Mouse (Mus musculus) A20 (cell line): ENCODE measurements at regions not wholly inside any gene's neighbourhood (a gene's known extent, or its start where the extent isn't known, plus 50 kb on each side); places are given as distances from the start of the nearest gene placed in this dataset.
A peak's percentile ranks its signal among the peaks of the same experiment; 100 is the strongest.

Source experiments
- DNase-seq: peaks from one replicate; pipeline ENCODE4 v3.0.0-alpha.2; 2011; ENCODE audit warnings: low read depth, low spot score

GRCm38 (mm10) chr5:28919296-28920063 lies 276.3 kb upstream of the Rnf32 start:
- no peak for DNase-seq

GRCm38 (mm10) chr5:28904500-28904899 lies 291.3 kb upstream of the Rnf32 start:
- no peak for DNase-seq

GRCm38 (mm10) chr5:28903805-28904320 lies 291.9 kb upstream of the Rnf32 start:
- DNase-seq: no peak

DNA sequence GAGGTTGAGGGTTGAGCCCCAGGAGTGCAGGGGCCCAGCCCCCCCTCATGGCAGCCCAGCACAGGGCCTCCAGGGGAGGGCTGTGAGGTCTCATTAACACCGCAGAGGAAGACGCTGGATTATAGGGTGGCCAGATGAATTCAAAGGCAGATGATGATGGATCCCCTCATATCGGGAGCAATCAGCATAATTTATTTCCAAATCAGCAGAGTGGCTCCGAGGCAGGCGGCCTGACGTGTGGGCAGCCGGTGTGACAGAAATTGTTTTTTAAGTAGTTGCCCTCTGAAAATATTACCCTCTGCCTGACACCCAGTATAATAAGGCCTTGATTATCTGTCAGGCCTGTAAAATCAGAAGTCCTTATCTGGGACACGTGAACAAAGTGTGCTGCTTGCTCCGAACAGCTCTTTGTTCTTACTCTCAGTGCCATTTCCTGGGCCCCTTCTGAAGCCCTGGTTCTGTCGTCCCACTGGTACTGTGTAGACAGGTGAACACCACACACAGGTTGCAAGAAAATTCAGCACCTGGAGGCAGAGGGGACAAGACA lies 303.0 kb upstream of the Rnf32 start:
- no peak for DNase-seq

DNA sequence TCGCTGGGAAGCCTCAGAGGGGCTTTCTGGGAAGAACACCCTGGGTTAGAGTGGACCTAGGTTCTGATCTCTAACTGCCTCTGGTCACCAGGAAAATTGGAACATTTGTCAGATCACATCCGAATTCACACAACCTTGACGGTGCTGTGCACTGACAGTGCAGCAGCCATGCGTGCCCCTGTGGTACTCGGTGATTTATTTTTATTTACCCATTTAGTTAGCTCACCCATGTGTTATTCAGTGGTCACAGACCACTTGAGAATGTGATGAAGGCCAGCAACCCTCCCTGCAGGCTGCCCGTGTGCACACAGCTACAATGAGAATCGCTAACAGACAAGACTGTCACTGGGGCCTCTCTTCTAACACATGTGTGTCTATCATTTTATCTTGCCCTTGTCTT lies 303.8 kb upstream of the Rnf32 start:
- no peak for DNase-seq

DNA sequence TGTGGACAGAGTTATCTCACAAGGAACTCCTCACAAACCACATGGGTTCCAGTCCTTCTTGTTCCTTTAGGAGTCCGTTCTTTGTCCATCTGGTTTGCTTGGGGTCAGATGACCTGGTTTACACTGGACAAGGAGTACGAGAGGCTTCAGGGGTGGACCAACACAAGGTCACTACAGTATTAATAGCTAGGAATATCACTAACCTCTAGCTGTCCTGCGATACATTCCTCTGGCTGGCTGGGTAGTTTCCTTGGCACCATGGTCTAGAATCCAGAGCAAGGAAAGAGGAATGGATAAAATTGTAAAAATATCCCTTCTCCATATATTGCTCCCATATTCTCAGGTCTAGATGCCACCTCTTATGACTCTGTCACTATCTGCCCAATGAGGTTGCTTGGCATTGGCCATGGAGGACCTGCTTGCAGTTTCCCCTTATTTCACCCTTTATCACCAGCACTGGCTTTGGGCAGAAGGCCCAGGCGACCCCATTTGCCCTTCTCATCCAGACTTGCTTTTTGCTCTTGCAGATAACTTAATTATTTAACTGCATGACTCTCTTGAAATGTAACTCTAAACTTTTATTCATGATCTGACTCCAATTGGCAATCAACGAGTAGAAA lies 310.9 kb upstream of the Rnf32 start:
- no peak for DNase-seq

DNA sequence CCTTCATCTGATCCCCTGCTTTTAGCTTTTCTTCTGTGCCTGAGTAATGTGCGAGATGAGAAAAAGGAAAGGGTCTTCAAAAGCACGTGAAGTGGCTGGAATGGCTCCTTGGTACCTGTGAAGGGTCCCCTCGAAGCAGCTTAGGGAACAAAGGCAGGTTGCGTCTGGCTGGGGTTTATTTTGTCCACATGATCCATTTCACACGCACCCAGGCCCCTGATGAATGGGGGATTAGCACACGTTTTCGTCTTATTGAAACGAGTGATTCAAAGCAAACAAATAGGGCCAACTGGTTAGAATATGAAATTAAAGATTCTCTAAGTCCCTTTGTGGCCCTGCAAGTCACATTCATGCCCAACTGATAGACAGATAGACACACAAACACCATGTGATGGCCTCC lies 319.6 kb upstream of the Rnf32 start:
- DNase-seq: no peak

GRCm38 (mm10) chr5:28873600-28874265 lies 322.1 kb upstream of the Rnf32 start:
- DNase-seq: no peak

GRCm38 (mm10) chr5:28859604-28860371 lies 336.0 kb upstream of the Rnf32 start:
- no peak for DNase-seq

- DNase-seq: no peak
Measured at GRCm38 (mm10) chr5:28838141-28838925, 357.5 kb upstream of the Rnf32 start.

DNA sequence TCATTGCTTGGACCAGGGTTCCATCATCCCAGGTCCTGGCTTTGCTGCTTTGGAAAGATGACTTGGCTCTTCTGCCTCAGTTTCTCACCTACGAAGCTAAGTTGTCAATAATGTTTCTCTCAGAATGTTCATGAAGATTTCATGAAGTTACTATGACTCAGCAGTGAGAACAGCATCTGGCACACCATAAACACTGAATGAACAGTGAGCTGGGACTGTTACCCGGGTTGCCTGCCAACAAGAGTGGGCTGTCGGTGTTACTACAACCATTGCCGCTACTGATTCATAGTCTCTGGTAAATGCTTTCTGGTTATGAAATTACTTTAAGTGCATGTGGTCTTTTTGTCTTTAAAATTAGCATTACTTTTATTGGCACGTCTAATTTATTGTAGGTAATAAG lies 352.0 kb upstream of the Shh start:
- DNase-seq: no peak

DNA sequence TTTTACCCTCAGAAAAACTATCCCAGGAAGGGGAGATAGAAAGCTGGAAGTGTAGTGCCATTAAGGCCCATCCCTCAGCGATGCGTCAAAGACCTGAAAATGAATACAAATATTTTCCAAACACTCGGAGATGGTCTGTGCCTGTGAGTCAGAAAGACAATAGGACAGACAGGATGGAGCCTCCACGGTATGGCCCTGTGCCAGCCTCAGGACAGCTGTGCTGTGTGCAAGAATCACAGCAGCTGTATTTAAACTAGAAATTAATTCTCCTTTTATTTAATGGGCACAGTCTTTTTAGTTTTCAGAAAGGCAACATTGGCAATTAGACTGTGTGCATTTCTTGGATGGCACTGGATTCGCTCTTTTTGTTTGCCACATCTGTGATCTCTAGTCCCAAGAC lies 340.9 kb upstream of the Shh start:
- DNase-seq: no peak

DNA sequence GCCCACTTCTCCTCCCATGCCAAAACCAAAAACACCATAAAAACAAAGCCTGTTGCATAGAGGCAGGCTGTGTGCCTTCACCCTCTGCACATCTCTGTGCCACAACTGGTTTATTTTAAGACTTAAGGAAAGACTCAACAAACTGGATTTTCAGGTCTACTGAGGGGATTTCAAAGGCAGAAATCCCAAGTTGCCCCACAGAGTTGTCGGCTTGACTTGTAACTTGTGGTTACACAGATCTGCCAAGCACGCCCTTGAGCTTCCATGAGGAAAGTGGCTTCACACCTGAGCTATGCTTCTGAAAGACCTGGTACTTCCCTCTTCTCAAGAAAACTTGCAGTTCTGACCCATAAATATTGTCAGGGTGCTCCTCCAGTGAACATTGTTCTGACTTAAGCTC lies 332.4 kb upstream of the Shh start:
- no peak for DNase-seq

DNA sequence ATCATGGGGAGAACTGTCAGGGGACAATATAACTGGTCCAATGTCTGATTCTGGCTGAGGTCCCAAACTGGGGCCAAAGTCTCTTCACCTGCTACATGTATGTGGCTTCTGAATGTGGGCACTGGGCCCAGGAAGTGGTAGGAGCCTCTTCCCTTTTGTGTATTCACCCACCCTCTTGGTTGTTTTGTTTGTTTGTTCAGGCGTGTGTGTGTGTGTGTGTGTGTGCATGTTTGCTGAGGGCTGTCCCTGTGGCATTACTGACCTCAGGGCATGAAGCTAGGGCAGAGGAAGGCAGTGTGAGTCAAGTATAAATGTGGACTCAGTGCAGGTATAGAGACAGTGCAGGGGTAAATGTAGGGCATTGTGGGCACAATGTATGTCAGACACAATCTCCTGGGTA lies 331.3 kb upstream of the Shh start:
- DNase-seq: no peak

DNA sequence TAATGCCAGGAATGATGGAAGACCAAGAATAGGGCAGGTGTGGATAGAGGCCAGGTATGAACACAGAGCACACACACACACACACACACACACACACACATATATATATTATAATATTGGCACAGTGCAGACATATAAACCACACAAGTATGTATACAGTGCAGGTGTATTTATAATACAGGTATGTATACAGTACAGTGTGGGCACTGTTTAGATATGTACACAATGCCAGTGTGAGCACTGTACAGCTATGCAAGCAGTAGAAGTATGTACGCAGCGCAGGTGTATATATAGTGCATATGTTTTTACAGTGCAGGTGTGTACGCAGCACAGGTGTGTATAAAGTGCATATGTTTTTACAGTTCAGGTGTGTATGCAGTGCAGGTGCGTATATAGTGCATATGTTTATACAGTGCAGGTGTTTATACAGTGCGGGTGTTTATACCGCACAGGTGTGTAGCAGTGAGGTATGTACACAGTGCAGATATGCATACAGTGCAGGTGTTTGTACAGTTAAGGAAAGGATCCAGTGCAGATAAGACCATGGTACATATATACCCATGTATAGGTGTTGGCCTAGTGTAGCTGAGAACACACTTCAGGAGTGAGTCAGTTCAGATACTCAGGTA lies 328.2 kb upstream of the Shh start:
- DNase-seq: no peak

GRCm38 (mm10) chr5:28793781-28794180 lies 326.7 kb upstream of the Shh start:
- DNase-seq: no peak

- peak; percentile 37 for DNase-seq
Measured at GRCm38 (mm10) chr5:28785347-28786060, 318.4 kb upstream of the Shh start.

DNA sequence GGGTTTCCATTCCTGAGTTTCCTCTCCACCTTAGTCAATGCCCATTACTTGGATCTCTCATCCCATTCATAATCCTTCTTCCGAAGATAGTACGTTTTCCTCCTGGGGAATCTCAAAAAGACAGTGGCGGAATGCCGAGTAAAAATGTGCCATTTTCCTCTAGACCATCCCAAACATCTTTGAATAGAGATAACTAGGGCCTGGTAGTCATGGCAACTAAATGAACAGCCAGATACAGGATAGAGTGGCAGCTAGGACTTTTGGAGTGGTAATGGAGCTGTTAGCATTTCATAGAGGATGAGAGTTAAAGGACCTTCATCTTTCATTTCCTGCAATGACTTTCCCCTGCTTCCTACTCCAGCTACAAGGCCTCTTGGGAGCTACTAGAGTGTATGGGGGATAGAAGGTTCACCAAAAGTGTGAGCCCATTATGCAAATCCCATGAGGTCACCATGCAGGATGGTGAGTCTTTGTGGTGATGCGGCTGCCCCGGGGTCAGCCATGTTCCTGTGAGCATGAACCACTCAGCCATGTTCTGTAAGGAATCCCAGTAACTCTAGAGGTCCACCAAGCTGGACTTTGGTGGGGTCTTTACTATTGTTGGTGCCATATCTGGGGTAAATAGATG lies 317.4 kb upstream of the Shh start:
- no peak for DNase-seq

GRCm38 (mm10) chr5:28775648-28776359 lies 308.7 kb upstream of the Shh start:
- DNase-seq: no peak
